Mouse (Mus musculus) ES-Bruce4 (cell line): ENCODE results near the gene M1ap. TPM values are rescaled to one million over a fixed set of nuclear protein-coding genes. Genes with fewer than 3 reads are reported as not detected.

Experiments used
- H3K27ac ChIP-seq: 2 replicates; pipeline ENCODE4 v1.5.1; 2012; ENCODE audit warnings: low read length, inconsistent platforms; ENCODE audit not compliant: insufficient read depth
- H3K27me3 ChIP-seq: 2 replicates; pipeline ENCODE4 v1.6.1; 2012; ENCODE audit warnings: mild to moderate bottlenecking, low read length, inconsistent platforms; ENCODE audit not compliant: control insufficient read depth, poor library complexity, insufficient read depth, severe bottlenecking
- H3K36me3 ChIP-seq: 2 replicates; pipeline ENCODE4 v1.6.1; 2012; ENCODE audit warnings: inconsistent platforms, mild to moderate bottlenecking, low read length, moderate library complexity; ENCODE audit not compliant: control insufficient read depth, poor library complexity, insufficient read depth, severe bottlenecking
- H3K4me1 ChIP-seq: one replicate; pipeline ENCODE4 v1.8.1; 2011; ENCODE audit warnings: low read length; ENCODE audit not compliant: control insufficient read depth, insufficient read depth
- H3K4me3 ChIP-seq: 2 replicates; pipeline ENCODE4 v1.5.1; 2011; ENCODE audit warnings: low read depth, mild to moderate bottlenecking, low read length
- H3K9ac ChIP-seq: 2 replicates; pipeline ENCODE4 v1.6.1; 2012; ENCODE audit warnings: low read depth, mild to moderate bottlenecking, inconsistent platforms; ENCODE audit not compliant: poor library complexity, severe bottlenecking
- H3K9me3 ChIP-seq: replicated peaks from 2 replicates; pipeline ENCODE4 v1.6.1; 2012; ENCODE audit warnings: mild to moderate bottlenecking, low read length, inconsistent platforms; ENCODE audit not compliant: control insufficient read depth, poor library complexity, insufficient read depth, severe bottlenecking
- CTCF ChIP-seq: IDR thresholded peaks from one replicate; pipeline ENCODE4 v1.8.1; 2011; ENCODE audit warnings: low read depth, low read length
- EP300 ChIP-seq: IDR thresholded peaks from 2 replicates; pipeline ENCODE4 v1.6.1; 2011; ENCODE audit warnings: low read depth, low read length; ENCODE audit not compliant: insufficient read depth
- POLR2A ChIP-seq: IDR thresholded peaks from one replicate; pipeline ENCODE4 v1.8.1; 2011; ENCODE audit warnings: low read length; ENCODE audit not compliant: insufficient read depth
- polyA plus RNA-seq: library from polyadenylated mRNA; stranded (reverse); fragments of >200 nt; gene quantifications from 2 replicates; pipeline ENCODE4 v1.2.4, GENCODE M21; 2011; ENCODE audit warnings: low read depth; ENCODE audit not compliant: missing spikeins, insufficient read depth, insufficient read length

The M1ap gene
- polyA plus RNA-seq, 1 experiment: 2.2 TPM

DNA sequence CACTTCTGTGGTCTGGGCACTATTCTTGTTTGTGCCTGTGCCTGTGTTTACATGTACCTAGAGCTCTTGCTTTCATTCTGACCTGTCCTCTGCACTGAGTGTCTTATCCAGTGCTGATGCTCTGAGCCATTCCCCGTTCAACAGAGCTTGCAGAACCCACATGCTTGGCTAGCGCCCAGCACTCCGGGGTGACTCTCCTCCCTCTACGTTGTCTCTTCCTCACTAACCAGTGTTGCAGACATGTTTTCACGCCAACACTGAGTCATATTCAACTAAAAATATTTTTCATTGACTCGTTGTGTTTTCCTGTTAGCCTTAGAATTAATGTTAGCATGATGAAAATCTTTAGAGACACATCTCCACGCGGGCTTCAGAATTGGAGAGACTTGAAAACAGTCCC is 38.7 kb upstream of the M1ap start:
- Histone ChIP-seq H3K4me3 (no peak overlapping the region), H3K27ac (no peak overlapping the region), H3K9ac (no peak overlapping the region), H3K36me3 (no peaks in the 10 kb centered on the region), H3K9me3 (no peaks in the 10 kb centered on the region), H3K4me1 (no peaks in the 10 kb centered on the region), H3K27me3 (no peaks in the 10 kb centered on the region)
- TF ChIP-seq POLR2A: no peak
- no peak for TF ChIP-seq CTCF
- TF ChIP-seq EP300: no peak

- H3K27me3 ChIP-seq: no peaks in the 10 kb centered on the region
- no peaks in the 10 kb centered on the region for H3K4me1 ChIP-seq
- no peak overlapping the region for H3K27ac ChIP-seq
- H3K9ac ChIP-seq: no peak overlapping the region
- H3K36me3 ChIP-seq: no peaks in the 10 kb centered on the region
- peak overlapping the region; percentile 7; the same call in 1 of the 2 replicates for H3K4me3 ChIP-seq
- no peaks in the 10 kb centered on the region for H3K9me3 ChIP-seq
- TF ChIP-seq EP300: no peak
- TF ChIP-seq CTCF: peak; percentile 30
- TF ChIP-seq POLR2A: no peak
Observed at GRCm38 (mm10) chr6:82909136-82909855, 37.4 kb upstream of the M1ap start.

GRCm38 (mm10) chr6:82911303-82911702 is 35.4 kb upstream of the M1ap start:
- H3K27ac ChIP-seq: no peak overlapping the region
- H3K36me3 ChIP-seq: no peaks in the 10 kb centered on the region
- H3K9ac ChIP-seq: no peak overlapping the region
- no peak overlapping the region for H3K4me3 ChIP-seq
- H3K4me1 ChIP-seq: no peaks in the 10 kb centered on the region
- TF ChIP-seq CTCF (no peak), POLR2A (no peak), EP300 (no peak)
- no peaks in the 10 kb centered on the region for H3K27me3 ChIP-seq
- no peaks in the 10 kb centered on the region for H3K9me3 ChIP-seq

DNA sequence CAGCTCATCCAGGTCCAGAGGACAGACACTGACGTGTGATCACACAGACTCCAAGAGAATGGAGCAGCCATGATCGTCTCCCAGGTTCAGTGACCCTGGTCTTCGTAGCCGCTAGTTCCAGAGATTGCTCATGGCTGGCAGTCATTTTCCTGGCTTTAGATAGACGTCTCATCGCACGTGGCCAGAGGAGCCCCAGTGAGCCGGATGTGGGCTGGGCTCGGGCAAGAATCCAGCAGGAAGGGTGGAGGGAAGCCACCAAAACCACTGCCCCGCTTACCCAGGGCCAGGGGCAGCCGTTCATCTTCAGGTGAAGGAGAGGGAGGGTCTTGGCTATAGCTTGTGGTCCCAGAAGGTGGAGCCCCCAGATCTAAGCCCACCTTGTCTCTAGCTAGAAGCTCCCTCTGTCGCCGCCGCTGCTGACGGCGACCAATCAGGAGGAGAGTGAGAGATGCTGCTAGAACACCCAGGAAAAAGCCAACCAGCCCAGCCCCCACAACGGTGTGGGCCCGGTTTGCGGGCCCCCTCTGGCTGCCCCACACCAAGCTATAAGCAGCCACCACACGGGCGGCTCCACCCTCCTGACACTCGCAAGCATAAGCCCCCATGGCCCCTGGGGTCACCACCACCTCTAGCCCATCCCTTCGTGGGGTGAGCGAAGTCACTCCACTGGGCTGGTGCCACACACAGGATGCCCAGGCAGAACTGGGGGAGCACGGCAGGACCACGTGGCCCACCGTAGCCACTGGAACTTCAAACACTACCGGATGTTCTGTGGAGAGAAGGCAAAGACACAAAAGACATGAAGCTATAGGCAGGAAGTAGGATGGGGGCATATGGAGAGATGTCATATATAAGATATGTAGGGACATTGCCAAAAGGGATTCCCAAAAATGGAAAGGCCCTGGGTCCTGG is 33.1 kb upstream of the M1ap start:
- Histone ChIP-seq H3K27me3 (no peaks in the 10 kb centered on the region), H3K27ac (no peak overlapping the region), H3K4me1 (no peaks in the 10 kb centered on the region), H3K9me3 (no peaks in the 10 kb centered on the region), H3K4me3 (0 out of 2 replicates have a peak overlapping the region, but pooled peaks have one; percentile 5), H3K36me3 (no peaks in the 10 kb centered on the region), H3K9ac (no peak overlapping the region)
- no peak for TF ChIP-seq EP300
- TF ChIP-seq CTCF: no peak
- no peak for TF ChIP-seq POLR2A

- Histone ChIP-seq H3K4me1 (no peaks in the 10 kb centered on the region), H3K9me3 (no peaks in the 10 kb centered on the region), H3K4me3 (no peak overlapping the region), H3K27ac (no peak overlapping the region), H3K27me3 (no peaks in the 10 kb centered on the region), H3K9ac (no peak overlapping the region), H3K36me3 (no peaks in the 10 kb centered on the region)
- TF ChIP-seq POLR2A (no peak), EP300 (no peak), CTCF (peak; percentile 94)
Observed at GRCm38 (mm10) chr6:82915889-82916288, 30.8 kb upstream of the M1ap start.

DNA sequence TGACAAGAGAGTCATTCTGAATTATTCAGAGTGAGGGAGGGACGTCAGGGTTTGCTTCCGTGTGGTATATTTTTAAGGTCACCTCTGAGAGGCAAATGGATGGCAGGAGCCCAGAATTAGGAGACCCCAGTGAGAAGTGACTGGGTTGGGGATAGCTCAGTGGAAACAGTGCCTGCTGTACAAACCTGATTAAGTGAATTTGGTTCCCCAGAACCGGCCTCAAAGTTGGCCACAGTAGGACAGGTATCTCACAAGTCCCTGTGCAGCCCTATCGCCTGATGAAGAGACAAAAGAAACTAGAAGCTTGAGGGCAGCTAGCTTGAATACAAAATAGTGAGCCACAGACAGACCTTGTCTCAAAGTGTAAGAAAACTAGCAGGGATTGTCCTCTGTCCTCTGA is 30.2 kb upstream of the M1ap start:
- Histone ChIP-seq H3K9me3 (no peaks in the 10 kb centered on the region), H3K9ac (no peak overlapping the region)
- TF ChIP-seq EP300: no peak
- TF ChIP-seq CTCF: no peak
- no peak for TF ChIP-seq POLR2A

More for the DNA sequence above, 30.2 kb upstream of the M1ap start:
- no peak overlapping the region for H3K4me3 ChIP-seq
- H3K27ac ChIP-seq: no peak overlapping the region
- no peaks in the 10 kb centered on the region for H3K4me1 ChIP-seq
- no peaks in the 10 kb centered on the region for H3K36me3 ChIP-seq
- H3K27me3 ChIP-seq: no peaks in the 10 kb centered on the region
